Mouse (Mus musculus): ENCODE measurements around the gene As3mt.
"Not testable (repeated sequence)": the region's sequence is repeated elsewhere in the genome, so short reads cannot be mapped to it uniquely, and the experiment has no call there.

The As3mt gene

DNA sequence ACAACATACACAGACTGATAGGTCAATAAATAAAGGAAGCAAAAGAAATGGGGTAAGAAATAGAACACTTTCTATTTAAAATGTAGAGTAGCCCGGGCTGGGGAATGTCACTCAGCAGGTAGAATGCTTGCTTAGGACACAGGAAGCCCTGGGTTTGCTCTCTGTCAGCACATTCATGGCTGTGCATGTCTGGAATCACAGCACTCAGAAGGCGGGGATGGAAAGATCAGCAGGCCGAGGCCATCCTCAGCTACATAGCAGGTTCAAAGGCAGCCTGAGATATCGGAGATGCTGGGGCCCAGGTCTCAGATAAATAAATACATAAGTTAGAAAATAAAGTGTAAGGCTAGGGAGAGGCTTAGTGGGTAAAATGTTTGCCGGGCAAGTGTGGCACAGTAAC is 45.0 kb downstream of the As3mt start:
- DNase-seq (ENCODE audit: low spot score in 2 of 2) = no peak

DNA sequence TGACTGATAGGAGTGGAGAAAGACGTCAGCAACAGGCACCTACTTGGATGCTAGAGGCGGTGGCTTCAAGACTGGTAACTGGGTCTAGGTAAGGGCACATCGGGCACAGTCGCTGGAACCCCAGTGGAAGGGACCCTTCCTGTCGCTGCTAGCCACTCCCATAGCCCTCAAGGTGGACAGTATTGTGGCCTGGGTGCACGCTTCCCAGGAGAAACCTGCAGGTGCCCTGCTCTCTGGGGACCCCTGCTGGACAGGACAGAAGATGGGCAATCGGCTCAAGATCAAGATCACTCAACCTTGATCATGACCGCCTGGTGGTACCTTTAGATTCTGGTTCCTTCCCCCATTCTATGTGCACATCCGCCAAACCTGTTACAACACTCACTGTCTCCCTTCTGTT is 47.8 kb downstream of the As3mt start:
- peak; percentile 9 to 62 for DNase-seq (ENCODE audit: low spot score in 2 of 2)

DNA sequence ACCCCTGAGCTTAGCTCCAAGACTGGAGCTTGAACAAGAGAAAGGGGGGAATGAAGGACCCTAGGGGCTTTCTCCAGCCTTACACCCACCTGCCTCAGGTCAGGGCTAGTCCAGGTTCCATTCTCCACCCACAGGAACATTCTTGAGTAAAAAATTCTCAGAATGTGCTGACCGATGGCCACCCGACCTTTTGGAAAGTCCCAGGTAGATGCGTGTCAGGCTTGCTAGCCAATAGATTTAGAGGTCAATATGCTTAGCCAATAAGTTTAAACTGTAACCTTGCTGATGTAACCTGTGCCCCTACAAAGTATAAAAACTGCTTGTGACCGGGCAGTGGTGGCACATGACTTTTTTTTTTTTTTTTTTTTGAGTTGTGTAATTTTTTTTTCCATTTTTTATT is 49.0 kb downstream of the As3mt start:
- DNase-seq (ENCODE audit: low spot score in 2 of 2) = no peak

DNA sequence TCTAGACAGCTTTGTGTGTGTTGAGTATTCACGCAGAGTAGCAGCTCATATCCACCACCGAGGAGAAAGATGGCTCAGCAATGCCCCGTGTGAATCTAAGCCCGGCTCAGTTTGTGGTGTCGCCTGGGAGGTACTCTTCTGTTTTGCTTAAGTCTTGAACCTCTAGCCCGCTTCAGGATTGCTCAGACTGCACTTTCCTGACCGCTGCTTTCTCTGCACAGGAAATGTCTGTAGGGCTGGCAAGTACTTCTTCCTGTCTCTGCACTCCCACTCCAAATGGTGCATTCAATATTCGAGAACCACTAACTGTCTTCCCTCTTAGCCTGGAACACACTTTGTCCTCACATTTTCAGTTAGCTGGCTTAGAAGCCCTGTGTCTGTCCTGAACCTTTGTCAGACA is 51.8 kb downstream of the As3mt start:
- no peak for DNase-seq (ENCODE audit: low spot score in 2 of 2)

- DNase-seq (ENCODE audit: low spot score in 2 of 2) = not testable (repeated sequence)
Observed at GRCm38 (mm10) chr19:46759909-46760308, 52.7 kb downstream of the As3mt start.

DNA sequence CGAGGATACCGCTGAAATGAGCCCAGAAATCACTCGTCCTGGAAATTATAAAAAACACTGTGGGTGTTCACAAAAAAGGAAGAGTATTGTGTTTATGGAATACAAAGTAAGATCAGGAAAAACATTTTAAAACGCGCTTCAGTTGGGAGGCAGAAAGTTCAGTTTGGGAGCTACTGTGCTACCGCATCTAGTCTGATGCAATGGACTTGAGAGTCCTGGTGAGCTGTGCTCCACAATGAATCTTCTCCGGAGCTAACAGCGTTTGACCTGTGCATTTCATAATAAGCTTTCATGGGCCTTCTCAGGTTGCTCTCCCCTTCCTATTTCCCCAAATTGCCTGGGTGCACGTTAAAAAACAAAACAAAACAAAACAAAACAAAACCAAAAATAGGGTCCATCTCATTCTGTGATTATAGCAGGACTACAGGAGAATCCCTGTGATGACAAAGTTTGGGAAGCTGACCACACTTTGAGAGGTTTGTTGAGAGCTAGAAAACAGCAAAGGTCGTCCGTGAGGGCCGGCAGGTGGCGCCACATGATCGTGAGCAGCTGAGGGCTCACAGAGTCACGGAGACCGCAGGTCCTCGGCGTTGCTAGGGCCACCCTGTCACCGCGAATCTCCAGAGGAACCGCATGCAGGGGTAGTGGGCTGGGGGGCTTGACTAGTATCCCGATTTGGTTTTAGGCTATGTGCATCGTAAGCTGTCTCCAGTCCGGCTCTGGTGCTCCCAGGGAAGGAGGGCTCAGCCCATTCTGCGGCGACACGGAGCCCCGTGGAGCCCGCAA is 53.3 kb downstream of the As3mt start:
- peak; percentile 75 to 88 for DNase-seq (ENCODE audit: low spot score in 2 of 2)

DNA sequence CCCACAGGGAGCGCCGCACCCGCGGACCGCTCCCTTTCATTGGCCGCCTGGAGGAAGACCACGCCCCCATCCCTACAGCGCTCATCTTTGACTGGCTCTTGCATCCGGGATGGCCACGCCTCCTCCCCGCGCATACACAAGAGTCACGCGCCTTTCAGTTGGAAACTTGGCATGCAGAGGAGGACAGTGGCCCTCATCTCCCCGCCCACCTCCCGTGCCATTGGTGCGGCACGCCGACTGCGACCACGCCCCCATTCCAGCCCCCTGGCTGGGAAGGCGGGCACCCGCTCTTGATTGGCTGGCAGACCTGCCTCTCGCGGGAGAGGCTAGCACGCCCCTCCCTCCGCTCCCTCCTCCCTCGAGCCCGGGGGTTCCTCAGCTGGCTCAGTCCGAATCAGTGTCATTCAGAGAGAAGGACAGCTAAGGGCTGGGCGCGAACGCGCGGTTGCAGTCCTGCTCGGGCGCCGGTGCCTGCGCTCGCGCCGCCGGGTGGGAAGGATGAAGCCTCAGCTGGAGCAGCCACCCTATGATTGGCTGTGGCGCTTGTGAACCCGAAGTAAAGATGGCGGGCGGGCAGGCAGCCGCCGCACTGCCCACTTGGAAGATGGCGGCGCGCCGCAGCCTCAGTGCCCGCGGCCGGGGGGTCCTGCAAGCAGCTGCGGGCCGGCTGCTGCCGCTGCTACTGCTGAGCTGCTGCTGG is 54.1 kb downstream of the As3mt start, which contains the start of gene Cnnm2:
TSS of gene Cnnm2 (plus strand) at position 350 of the 700 bp plus-strand sequence.
- DNase-seq (ENCODE audit: low spot score in 2 of 2) = peak; percentile 99 to 100

DNA sequence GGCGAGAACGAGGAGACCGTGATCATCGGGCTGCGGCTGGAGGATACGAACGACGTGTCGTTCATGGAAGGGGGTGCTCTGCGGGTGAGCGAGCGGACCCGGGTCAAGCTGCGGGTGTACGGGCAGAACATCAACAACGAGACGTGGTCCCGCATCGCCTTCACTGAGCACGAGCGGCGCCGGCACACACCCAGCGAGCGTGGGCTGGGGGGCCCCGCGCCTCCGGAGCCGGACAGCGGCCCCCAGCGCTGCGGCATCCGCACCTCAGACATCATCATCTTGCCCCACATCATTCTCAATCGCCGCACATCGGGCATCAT is 54.7 kb downstream of the As3mt start:
- DNase-seq (ENCODE audit: low spot score in 2 of 2) = no peak

GRCm38 (mm10) chr19:46762291-46762991 is 55.2 kb downstream of the As3mt start:
- DNase-seq (ENCODE audit: low spot score in 2 of 2) = peak; percentile 5 to 42

DNA sequence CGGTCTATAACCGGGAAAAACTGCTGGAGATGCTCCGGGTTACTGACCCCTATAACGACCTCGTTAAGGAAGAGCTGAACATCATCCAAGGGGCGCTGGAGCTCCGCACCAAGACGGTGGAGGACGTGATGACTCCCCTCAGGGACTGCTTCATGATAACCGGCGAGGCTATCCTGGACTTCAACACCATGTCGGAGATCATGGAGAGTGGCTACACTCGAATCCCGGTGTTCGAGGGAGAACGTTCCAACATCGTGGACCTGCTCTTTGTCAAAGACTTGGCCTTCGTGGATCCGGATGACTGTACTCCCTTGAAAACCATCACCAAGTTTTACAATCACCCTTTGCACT is 55.7 kb downstream of the As3mt start:
- DNase-seq (ENCODE audit: low spot score in 2 of 2) = peak in 1 of 2 experiments; percentile 19

DNA sequence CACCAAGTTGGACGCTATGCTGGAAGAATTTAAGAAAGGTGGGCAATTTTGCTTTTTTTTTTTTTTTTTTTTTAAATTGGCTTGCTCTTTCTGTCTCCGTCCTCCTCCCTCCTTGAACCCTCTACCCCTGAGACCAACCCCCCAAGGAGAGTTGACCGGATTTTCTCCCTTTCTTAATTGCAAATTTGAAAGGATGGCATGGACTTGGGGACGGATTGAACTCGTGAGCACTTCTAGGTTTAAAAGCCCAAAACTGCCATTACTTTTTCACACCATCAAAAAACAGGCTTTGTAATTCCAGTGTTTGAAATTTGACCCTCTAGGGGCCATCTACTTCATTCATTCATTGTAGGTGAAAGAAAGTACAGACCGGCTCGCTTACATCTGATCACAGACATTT is 56.1 kb downstream of the As3mt start:
- DNase-seq (ENCODE audit: low spot score in 2 of 2) = no peak

DNA sequence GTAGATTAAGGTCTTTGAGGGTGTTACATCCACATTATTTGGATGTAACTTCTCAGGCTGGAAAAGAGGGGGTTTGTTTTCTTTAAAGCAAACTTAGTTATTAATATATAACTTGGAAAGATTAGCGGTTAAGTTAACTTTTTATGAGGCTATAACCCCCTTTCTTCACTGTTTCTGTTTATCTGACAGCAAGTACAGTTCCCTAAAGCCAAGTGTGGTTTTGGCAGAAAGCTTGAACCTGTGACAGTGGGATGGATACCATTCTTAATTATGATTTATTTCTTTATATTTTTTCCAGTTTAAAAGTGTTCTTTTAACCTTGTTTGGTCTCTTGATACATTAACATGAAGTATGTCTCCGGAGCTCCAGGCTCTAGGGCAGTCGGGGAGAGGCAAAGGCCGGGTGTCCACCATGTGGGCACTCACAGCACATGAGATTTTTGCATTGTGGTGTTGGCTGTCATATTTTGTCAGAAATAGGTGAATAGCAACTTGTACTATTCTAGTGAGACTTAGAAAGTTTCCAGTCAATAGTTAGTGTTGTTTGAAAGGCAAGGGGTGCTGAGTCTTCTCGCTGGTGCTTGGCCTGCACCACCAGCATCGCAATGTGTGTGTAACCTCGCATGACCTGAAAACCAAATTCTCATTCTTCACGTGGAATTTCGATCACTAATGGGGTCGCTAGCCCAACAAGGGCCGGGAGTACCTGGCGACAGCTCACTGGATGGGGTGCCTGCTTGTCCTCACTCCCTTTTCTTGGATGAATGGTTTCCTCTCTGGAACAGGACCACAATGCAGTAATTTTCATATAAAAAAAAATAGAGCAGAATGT is 56.9 kb downstream of the As3mt start:
- no peak for DNase-seq (ENCODE audit: low spot score in 2 of 2)

GRCm38 (mm10) chr19:46764763-46765117 is 57.5 kb downstream of the As3mt start:
- no peak for DNase-seq (ENCODE audit: low spot score in 2 of 2)

DNA sequence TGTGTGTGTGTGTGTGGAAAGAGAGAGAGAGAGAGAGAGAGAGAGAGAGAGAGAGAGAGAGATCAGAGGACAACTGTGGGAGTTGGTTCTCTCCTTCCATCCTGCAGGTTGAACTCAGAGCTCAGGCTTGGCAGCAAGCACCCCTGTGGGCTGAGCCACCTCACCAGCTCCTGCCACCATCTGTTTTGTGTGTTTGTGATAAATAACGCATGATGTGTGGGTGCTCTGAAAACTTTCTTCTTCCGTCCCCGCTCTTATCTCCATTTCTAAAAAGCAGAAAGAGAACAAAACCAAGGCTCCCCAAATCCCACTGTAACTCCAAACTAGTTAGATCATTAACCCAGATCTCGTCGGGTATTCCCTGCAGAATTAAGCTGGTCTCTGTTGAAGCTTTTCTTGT is 58.9 kb downstream of the As3mt start:
- DNase-seq (ENCODE audit: low spot score in 2 of 2) = no peak

GRCm38 (mm10) chr19:46769759-46770158 is 62.5 kb downstream of the As3mt start:
- no peak for DNase-seq (ENCODE audit: low spot score in 2 of 2)

DNA sequence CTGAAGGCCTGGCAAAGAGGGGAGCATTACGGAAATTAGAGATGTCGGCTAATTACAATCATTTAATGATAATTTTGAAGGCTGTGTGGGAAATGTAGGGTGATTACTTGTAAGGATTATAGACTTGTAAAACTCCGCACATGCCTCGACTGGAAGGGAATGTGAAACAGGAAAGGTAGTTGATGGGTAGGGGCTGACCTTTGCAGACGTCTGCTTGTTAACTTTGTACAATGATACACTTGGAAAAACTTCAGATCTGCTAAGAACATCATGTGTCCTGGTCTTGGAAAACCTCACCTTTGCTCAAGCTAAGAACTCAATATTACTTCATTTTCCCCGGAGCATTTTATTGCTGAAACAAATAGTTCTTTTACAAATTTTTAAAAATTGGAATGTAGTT is 64.5 kb downstream of the As3mt start:
- no peak for DNase-seq (ENCODE audit: low spot score in 2 of 2)

GRCm38 (mm10) chr19:46776391-46776790 is 69.1 kb downstream of the As3mt start:
- no peak for DNase-seq (ENCODE audit: low spot score in 2 of 2)

DNA sequence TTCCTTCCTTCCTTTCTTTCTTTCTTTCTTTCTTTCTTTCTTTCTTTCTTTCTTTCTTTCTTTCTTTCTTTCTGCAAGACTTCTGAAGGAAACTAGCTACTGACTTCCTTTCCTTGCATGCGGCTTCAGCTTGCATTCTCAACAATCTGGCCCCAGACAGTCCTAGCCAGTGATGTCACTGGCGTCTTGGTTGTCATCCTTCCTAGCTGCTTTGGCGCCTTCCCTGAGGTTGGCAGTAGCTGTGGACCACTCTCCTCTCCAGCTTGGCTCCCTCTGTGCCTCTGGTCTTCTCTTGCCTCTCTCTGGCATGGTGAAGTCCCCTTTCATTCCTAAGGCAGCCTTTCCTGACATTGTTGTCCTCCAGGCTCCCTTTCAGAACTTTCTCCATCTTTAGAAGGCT is 69.6 kb downstream of the As3mt start:
- DNase-seq (ENCODE audit: low spot score in 2 of 2) = no peak

DNA sequence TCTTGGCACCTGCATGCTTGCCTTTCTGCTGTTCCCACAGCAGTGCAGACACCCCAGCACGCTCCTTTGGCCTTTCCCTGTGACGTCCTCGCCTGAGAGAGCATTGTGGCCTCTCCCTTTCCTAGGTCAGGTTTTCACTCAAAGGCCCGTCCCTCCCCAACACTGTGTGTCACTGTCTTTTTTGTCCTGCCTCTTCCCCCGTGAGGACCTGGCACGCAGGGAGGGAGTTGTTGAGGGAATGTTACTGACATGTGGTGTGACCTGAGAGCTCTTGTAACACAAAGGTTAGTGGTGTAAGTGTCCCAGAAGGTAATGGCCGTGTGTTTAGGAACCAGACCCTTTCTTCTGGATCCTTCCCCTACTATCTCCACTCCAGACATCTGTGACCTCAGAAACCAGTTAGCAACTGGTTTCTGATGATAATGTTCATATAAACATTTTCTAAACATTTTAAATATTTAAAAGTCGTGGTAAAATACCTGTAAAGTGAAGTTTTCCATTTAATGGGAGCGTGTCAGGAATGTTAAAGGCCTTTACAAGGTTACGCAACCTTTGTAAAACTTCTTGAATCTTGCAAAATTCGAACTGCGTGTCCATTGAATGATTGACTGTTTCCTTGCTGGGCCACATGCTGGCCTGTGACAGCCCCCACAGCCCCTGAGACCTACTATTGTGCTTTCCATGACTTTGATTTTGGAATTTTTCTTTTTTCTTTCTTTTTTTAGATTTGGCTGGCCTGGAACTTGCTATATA is 70.8 kb downstream of the As3mt start:
- DNase-seq (ENCODE audit: low spot score in 2 of 2) = no peak

DNA sequence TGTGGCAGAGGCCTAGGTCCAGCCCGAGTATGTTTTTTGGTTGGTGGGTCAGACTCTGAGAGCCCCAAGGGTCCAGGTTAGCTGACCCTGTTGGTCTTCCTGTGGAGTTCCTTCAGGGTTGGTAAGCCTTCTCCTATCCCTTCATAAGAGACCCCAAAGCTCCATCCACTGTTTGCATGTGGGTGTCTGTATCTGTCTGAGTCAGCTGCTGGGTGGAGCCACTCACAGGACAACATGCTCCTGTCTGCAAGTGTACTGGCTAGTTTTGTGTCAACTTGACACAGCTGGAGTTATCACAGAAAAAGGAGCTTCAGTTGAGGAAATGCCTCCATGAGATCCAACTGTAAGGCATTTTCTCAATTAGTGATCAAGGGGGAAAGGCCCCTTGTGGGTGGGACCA is 71.9 kb downstream of the As3mt start:
- not testable (repeated sequence) for DNase-seq (ENCODE audit: low spot score in 2 of 2)

- no peak for DNase-seq (ENCODE audit: low spot score in 2 of 2)
Observed at GRCm38 (mm10) chr19:46784038-46784437, 76.8 kb downstream of the As3mt start.
